Mouse (Mus musculus) CD8-positive naive resting alpha-beta T cell, adult 2 months (primary cell): Measurements from ENCODE around the gene Sema4b.

Source experiments
- DNase-seq, 2 experiments: peaks; one replicate each; pipeline ENCODE4 v3.0.0; 2022; ENCODE audit warnings: low read depth in 2 of 2, low spot score in 2 of 2

The Sema4b gene

GRCm38 (mm10) chr7:80176159-80176558 is 10.5 kb upstream of the Sema4b start:
- no peak for DNase-seq

GRCm38 (mm10) chr7:80177438-80177837 is 9.2 kb upstream of the Sema4b start:
- no peak for DNase-seq

- DNase-seq, result no peak
Measured at GRCm38 (mm10) chr7:80178037-80178729, 8.5 kb upstream of the Sema4b start.

- no peak for DNase-seq
Measured at GRCm38 (mm10) chr7:80179327-80179726, 7.3 kb upstream of the Sema4b start.

DNA sequence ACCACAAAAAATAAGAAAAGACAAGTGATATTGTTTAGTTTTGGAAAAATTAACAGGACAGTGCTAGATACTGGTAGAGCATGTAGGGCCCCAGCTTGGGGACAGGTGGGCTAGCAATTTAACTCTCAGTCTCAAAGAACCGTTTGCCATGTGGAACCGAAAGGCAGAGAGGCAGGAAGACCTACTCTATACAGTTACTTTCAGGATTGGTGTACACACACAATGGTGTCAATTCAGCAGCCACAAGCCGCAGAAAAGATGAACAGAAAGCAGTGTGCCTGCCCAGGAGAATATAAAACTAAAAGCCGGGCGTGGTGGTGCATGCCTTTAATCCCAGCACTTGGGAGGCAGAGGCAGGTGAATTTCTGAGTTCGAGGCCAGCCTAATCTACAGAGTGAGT is 6.9 kb upstream of the Sema4b start:
- no peak for DNase-seq

DNA sequence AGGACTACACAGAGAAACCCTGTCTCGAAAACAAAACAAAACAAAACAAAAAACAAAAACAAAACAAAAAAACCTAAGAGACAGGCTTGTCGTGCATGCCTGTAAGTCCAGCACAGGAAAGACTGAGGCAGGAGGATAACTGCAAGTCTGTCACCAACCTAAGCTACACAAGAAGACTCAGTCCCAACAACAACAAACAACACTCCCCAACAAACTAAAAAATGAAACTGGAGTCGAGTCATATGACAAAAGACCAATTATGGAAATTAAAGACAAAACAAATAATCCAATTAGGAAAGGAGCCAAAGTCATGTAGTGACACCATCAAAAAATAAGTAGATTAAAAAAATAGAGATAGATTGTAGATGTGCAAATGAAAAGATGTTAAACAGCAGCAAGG is 6.4 kb upstream of the Sema4b start:
- DNase-seq, result no peak

DNA sequence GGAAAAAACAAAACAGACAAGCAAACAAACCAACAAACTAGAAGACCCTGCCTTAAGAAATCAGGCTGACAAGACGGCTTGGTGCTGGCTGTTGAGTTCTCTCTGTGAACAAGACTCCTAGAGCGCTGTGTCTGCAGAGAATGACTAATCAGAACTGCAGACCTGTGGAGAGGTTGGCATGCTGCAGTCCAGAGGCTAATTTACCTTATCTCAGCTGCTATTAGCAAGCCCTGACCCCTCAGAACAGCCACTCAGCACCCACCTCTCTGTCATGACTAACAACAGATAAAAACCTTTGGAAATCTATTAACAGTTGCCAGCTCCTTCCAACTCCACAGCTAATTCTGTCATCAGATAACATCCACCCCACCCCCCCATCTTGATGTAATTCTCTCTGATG is 5.6 kb upstream of the Sema4b start:
- no peak for DNase-seq

GRCm38 (mm10) chr7:80182139-80182538 is 4.5 kb upstream of the Sema4b start:
- no peak for DNase-seq

DNA sequence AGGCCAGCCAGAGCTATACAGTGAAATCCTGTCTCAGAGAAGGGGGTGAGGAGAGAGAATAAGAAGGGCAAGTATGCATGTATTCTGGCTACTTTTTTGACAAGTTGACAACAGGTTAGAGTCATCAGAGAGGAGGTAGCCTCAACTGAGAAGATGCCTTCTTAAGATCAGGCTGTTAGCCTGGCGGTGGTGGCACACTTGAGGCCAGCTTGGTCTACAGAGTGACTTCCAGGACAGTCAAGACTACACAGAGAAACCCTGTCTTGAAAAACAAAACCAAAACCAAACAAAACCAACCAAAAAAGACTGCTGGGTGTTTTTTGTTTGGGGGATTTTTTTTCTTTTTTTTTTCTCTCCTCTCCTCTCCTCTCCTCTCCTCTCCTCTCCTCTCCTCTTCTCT is 3.2 kb upstream of the Sema4b start:
- DNase-seq, result no peak

DNA sequence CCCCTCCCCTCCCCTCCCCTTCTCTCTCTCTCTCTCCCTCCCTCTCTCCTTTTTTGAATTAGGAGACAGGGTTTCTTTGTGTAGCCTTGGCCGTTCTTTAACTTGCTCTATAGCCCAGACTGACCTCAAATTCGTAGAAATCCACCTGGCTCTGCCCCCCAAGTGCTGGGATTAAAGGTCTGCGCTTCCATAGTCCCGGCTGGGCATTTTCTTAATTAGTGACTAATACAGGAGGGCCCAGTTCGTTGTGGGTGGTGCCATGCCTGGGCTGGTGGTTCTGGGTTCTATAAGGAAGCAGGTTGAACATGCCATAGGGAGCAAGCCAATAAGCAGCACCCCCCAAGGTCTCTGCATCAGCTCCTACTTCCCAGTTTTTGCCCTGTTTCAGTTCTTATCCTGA is 2.7 kb upstream of the Sema4b start:
- DNase-seq, result no peak

- DNase-seq, result no peak
Measured at GRCm38 (mm10) chr7:80184551-80184950, 2.1 kb upstream of the Sema4b start.

- no peak for DNase-seq
Measured at GRCm38 (mm10) chr7:80184968-80185367, 1.7 kb upstream of the Sema4b start.

DNA sequence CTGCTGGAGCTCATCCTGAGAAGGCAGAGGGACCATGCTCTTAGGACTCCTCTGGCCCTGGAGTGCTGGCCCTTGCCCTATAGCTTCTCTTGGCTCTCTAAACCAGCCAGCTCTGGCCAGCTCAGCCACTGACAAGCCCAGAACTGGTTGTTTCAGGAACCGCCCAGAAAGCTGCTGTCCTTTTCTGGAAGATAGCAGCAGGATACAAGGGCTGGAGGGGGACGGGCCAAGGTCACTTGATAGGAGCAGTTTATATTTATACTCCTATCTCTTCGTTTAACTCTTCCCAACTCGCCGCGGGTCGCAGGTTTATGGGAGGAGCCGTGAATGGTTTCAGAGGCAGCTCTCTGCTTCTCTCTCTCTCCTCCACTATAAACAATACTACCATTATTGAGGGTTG is 620 bp upstream of the Sema4b start:
- no peak for DNase-seq

GRCm38 (mm10) chr7:80187501-80187900 is 860 bp downstream of the Sema4b start:
- DNase-seq, result no peak

- DNase-seq, result no peak
Measured at GRCm38 (mm10) chr7:80188579-80189125, 2.0 kb downstream of the Sema4b start.

DNA sequence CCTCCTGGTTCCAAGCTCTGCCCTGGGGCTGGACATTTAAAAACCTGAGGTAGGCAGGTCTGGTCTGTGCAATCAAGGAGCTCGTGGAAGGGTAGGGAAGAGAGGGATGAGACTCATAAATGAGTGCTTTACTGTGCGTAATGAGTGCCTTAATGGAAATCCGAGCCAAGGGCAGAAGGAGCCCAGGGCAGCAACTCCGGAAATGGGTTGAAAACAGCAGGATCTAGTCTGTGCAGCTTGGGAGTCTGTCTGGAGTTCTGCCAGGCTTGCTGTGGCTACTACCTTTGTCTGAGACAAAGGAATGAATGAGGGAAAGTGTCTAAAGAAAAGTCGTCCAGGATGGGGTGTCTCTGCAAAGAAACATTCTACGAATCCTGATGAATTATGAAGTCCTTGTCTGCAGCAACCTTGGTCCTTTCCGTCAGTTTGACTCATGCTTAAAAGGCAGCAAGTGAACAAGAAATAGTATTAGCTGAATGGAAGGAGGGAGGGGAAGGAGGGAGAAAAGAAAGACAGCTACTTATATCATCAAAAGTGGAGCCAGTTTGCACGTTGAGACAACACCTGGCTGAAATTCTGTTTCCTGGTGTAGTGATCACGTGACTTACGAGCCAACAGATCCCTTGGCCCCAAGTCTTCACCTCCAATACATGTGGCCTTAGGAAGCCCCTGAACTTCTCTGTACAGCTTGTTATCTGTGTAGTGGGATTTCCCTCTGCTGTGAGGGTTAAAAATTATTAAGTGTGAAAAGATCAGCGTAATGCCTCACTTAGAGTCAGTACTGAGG is 2.7 kb downstream of the Sema4b start:
- no peak for DNase-seq

- DNase-seq, result no peak
Measured at GRCm38 (mm10) chr7:80191455-80191854, 4.8 kb downstream of the Sema4b start.

DNA sequence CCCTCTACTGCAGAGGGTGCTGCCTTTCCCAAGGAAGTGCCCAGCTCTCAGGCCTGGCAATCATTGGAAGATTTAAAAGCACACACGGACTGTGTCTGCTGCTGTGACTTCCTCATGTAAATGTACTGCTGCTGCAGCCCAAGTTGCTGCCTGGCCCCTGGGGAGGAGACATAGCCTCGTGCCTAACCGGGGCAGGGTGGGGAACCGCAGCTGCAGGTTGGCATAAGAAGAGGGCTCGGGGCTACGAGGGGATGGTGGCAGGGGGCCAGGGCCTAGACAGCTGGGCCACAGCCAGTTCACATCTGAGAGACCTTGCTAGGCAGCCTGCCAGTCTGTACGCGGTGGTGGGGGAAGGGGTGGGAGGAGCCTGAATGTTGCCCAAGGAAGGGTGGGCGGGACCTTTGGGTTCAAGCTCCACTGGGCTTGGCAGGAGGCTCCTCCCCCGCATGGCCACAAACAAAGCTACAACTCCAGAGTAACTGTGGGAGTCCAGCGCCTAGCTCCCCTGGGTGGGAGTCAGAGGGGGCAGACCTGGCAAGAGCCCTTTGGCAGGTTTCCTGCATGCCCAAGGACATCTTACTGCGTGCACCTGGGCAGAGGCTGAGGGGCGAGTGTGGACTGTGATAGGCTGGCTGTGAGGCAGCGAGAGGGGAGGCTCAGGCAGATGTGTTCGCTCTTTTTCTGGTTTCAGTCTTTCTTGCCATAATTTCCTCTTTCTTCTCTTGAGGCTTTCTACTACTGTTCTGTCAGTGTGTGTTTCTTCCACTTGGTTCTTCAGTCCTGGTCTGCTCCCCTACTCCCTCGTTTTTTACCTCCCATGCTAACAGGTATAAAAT is 5.8 kb downstream of the Sema4b start:
- DNase-seq, result peak in 1 of 2 experiments; percentile 59

- no peak for DNase-seq
Measured at GRCm38 (mm10) chr7:80193941-80194739, 7.5 kb downstream of the Sema4b start.

GRCm38 (mm10) chr7:80195146-80195545 is 8.5 kb downstream of the Sema4b start:
- DNase-seq, result no peak
